Comparison of ENCODE assay signal across 12 mouse cellular contexts in the genomic region with DNA sequence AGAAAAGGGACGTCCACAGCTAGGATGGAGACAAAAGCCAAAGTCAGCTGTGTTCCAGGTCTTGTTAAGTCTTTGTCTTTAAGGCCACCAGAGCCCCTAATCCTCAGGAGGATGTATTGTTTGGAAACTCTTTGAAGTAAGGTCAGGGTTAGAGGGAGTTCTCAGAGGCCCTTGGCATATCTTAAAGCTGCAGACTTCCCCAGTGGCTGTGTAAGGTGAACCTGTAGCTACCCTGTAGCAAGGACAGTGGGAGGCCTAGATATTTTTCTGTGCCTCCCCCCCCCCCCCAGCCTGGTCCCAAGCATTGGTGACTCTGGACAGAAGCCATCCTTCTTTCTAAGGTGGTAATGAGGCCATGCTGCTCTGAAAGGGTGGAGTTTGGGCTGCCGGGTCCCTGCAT. TPM values are rescaled to one million over a fixed set of nuclear protein-coding genes. Genes with fewer than 3 reads are reported as not detected.
A peak's percentile ranks its signal among the peaks of the same experiment; 100 is the strongest.
DNase-seq lines count a peak whose midpoint lies in the region; ATAC-seq and TF ChIP-seq lines count a peak whose summit lies in the region.
"Had no signal": no experiment of that assay in that cellular context is flagged by ENCODE, and none has a peak within 500 bp of the region (broad histone marks: within the 10 kb centered on the region; RNA-seq: fewer than 3 reads in every experiment).

No protein-coding gene starts in this region.

- H3K36me3 ChIP-seq in heart, embryonic 11.5 days (ENCODE audit: control insufficient read depth, insufficient read depth, low read length), result no peaks in the 10 kb centered on the region
- no peaks in the 10 kb centered on the region for H3K36me3 ChIP-seq in lung, embryonic 14.5 days (ENCODE audit: insufficient read depth)
- H3K36me3 ChIP-seq: limb, embryonic 12.5 days; midbrain, embryonic 15.5 days had no signal

- ATAC-seq in heart, embryonic 11.5 days (replicated peaks; ENCODE audit: insufficient number of reproducible peaks, low FRiP score, low TSS enrichment), result no peak
- no peak for ATAC-seq in lung, embryonic 14.5 days (ENCODE audit: insufficient read depth)
- ATAC-seq in megakaryocyte progenitor cell, adult 5-6 weeks (replicated peaks; ENCODE audit: poor library complexity), result peak; percentile 18
- ATAC-seq: midbrain, embryonic 15.5 days; Patski had no signal

- TF ChIP-seq CTCF in lung, embryonic 14.5 days (IDR thresholded peaks at IDR 0.05; ENCODE audit: low read depth), result no peak

- H3K9ac ChIP-seq in heart, embryonic 11.5 days (ENCODE audit: low read depth, low read length), result no peak overlapping the region
- H3K9ac ChIP-seq in lung, embryonic 14.5 days, result no peak overlapping the region
- H3K9ac ChIP-seq: limb, embryonic 12.5 days; midbrain, embryonic 15.5 days had no signal

- no peaks in the 10 kb centered on the region for H3K27me3 ChIP-seq in heart, embryonic 11.5 days (ENCODE audit: control insufficient read depth, insufficient read depth, low read length)
- no peaks in the 10 kb centered on the region for H3K27me3 ChIP-seq in lung, embryonic 14.5 days (ENCODE audit: insufficient read depth, low read length)
- H3K27me3 ChIP-seq: limb, embryonic 12.5 days; midbrain, embryonic 15.5 days; Patski had no signal

- H3K4me1 ChIP-seq in heart, embryonic 11.5 days (ENCODE audit: control insufficient read depth, insufficient read depth, low read length), result peaks cover 52% of the 10 kb centered on the region
- peaks cover 3% of the 10 kb centered on the region; the same call in 1 of the 2 replicates for H3K4me1 ChIP-seq in lung, embryonic 14.5 days (ENCODE audit: insufficient read depth)

- DNase-seq in heart, adult 8-10 months (ENCODE audit: low spot score), result no peak
- peak; percentile 49 for DNase-seq in lung, embryonic 14.5 days
- DNase-seq in lung, postnatal 36 days, result no peak
- DNase-seq in embryo, embryonic 10.5 days (ENCODE audit: low spot score), result peak; percentile 39
- DNase-seq in right cerebral cortex, postnatal 4 days, result no peak
- no peak for DNase-seq in cerebellum, adult 9-10 months
- DNase-seq: adrenal gland, postnatal 10 days had no signal

- 34% methylated on average over 2 of the region's 2 CpGs for WGBS in heart, embryonic 11.5 days (ENCODE audit: insufficient replicate concordance)
- WGBS in lung, embryonic 14.5 days, result 35% methylated on average over 2 of the region's 2 CpGs

- H3K27ac ChIP-seq in heart, embryonic 11.5 days (ENCODE audit: low read depth, low read length), result peak overlapping the region; percentile 55; the same call in 1 of the 2 replicates
- peak overlapping the region; percentile 59; the same call in 1 of the 2 replicates for H3K27ac ChIP-seq in lung, embryonic 14.5 days (ENCODE audit: low read depth)
- H3K27ac ChIP-seq: midbrain, embryonic 15.5 days had no signal

- no peak overlapping the region for H3K4me2 ChIP-seq in heart, embryonic 11.5 days
- H3K4me2 ChIP-seq in lung, embryonic 14.5 days, result no peak overlapping the region
- H3K4me2 ChIP-seq: limb, embryonic 12.5 days; midbrain, embryonic 15.5 days had no signal

- H3K9me3 ChIP-seq in heart, embryonic 11.5 days (replicated peaks; ENCODE audit: control insufficient read depth, low read length), result no peaks in the 10 kb centered on the region
- no peaks in the 10 kb centered on the region for H3K9me3 ChIP-seq in lung, embryonic 14.5 days (ENCODE audit: low read depth, low read length)
- H3K9me3 ChIP-seq: limb, embryonic 12.5 days; midbrain, embryonic 15.5 days had no signal

- H3K4me3 ChIP-seq in heart, embryonic 11.5 days (ENCODE audit: low read depth, low read length), result no peak overlapping the region
- no peak overlapping the region for H3K4me3 ChIP-seq in lung, embryonic 14.5 days (ENCODE audit: low read depth, low read length)
- H3K4me3 ChIP-seq: limb, embryonic 12.5 days; midbrain, embryonic 15.5 days had no signal

RNA-seq across cellular contexts. Expression of a gene that starts 38.6 kb away (rescaled TPM):
- polyA plus RNA-seq in heart, embryonic 11.5 days (2014; fragmentation: Nextera tagmentation; extraction: Ambion mirVana), result 249 and 252 TPM in 2 replicates
- 100 to 1,000 TPM; 214 to 247 (median 224) TPM for total RNA-seq in heart, adult 8-10 months (2022)
- 143 and 145 TPM in 2 replicates for polyA plus RNA-seq in lung, embryonic 14.5 days (2014; fragmentation: Nextera tagmentation; extraction: Ambion mirVana)
- 50.8 and 54.4 TPM in 2 replicates for total RNA-seq in megakaryocyte progenitor cell, adult 5-6 weeks (2015)
- total RNA-seq in megakaryocyte progenitor cell, adult 5-6 weeks (2017), result 52.9 and 56.3 TPM in 2 replicates

RNA-seq across cellular contexts. Expression of a gene that starts 51.8 kb away (rescaled TPM):
- polyA plus RNA-seq in heart, embryonic 11.5 days (2014; fragmentation: Nextera tagmentation; extraction: Ambion mirVana), result 77.5 and 79.0 TPM in 2 replicates
- 100 to 1,000 TPM; 272 to 302 (median 297) TPM for total RNA-seq in heart, adult 8-10 months (2022)
- polyA plus RNA-seq in lung, embryonic 14.5 days (2014; fragmentation: Nextera tagmentation; extraction: Ambion mirVana), result 56.2 and 62.5 TPM in 2 replicates
- 641 and 693 TPM in 2 replicates for total RNA-seq in megakaryocyte progenitor cell, adult 5-6 weeks (2015)
- 470 and 502 TPM in 2 replicates for total RNA-seq in megakaryocyte progenitor cell, adult 5-6 weeks (2017)

RNA-seq across cellular contexts. Expression of a gene that starts 53.3 kb away (rescaled TPM):
- polyA plus RNA-seq in heart, embryonic 11.5 days (2014; fragmentation: Nextera tagmentation; extraction: Ambion mirVana), result 3.8 and 4.3 TPM in 2 replicates
- 1 to 10 TPM in 2 of 4 experiments, under 1 TPM in 2; 0.46 to 1.2 (median 0.89) TPM for total RNA-seq in heart, adult 8-10 months (2022)
- polyA plus RNA-seq in lung, embryonic 14.5 days (2014; fragmentation: Nextera tagmentation; extraction: Ambion mirVana), result 9.5 and 9.9 TPM in 2 replicates
- 13.4 TPM in 2 replicates for total RNA-seq in megakaryocyte progenitor cell, adult 5-6 weeks (2015)
- total RNA-seq in megakaryocyte progenitor cell, adult 5-6 weeks (2017), result 17.5 and 20.2 TPM in 2 replicates

Comparison
In these comparisons a context has a peak if more than half of its experiments do, and no peak if none do; other contexts are left out.
1. DNase-seq: peak in lung, embryonic 14.5 days (single experiment) and embryo, embryonic 10.5 days (single experiment); none in heart, adult 8-10 months (single experiment), lung, postnatal 36 days (single experiment), right cerebral cortex, postnatal 4 days (single experiment) and cerebellum, adult 9-10 months (single experiment).
2. RNA of a gene that starts 53.3 kb away (total RNA-seq): 13.4 to 20.2 TPM in megakaryocyte progenitor cell, adult 5-6 weeks; 0.46 to 1.2 TPM in heart, adult 8-10 months; every median in the first group is over 4 times any median in the second.